Mouse (Mus musculus) heart, embryonic 16.5 days (tissue): ENCODE measurements around the gene Vmo1. TPM values are rescaled to one million over a fixed set of nuclear protein-coding genes. Genes with fewer than 3 reads are reported as not detected.
"Not testable (repeated sequence)": the region's sequence is repeated elsewhere in the genome, so short reads cannot be mapped to it uniquely, and the experiment has no call there.

Source experiments
- ATAC-seq: fragments of 200-750 bp; cut with Nextera tagmentation; replicated peaks from 2 replicates; pipeline ENCODE4 v1.8.0; 2017; ENCODE audit warnings: moderate number of reproducible peaks; ENCODE audit not compliant: insufficient read depth, low FRiP score; ENCODE audit errors: extremely low read depth
- H3K27ac ChIP-seq: fragments of 300-500 bp; sonication (generic); 2 replicates; pipeline ENCODE4 v1.5.1; 2014; ENCODE audit warnings: mild to moderate bottlenecking, low read length, control low read depth, moderate library complexity
- H3K27me3 ChIP-seq: fragments of 300-500 bp; sonication (generic); 2 replicates; pipeline ENCODE4 v1.6.1; 2014; ENCODE audit warnings: low read length, mixed read lengths; ENCODE audit not compliant: control insufficient read depth, insufficient read depth
- H3K36me3 ChIP-seq: fragments of 300-500 bp; sonication (generic); 2 replicates; pipeline ENCODE4 v1.6.1; 2014; ENCODE audit not compliant: control insufficient read depth, insufficient read depth
- H3K4me1 ChIP-seq: fragments of 300-500 bp; sonication (generic); 2 replicates; pipeline ENCODE4 v1.6.1; 2014; ENCODE audit warnings: low read length, mixed read lengths; ENCODE audit not compliant: control insufficient read depth, insufficient read depth
- H3K4me2 ChIP-seq: fragments of 300-500 bp; sonication (generic); 2 replicates; pipeline ENCODE4 v1.6.1; 2014; ENCODE audit warnings: low read depth, mild to moderate bottlenecking, control low read depth, low read length
- H3K4me3 ChIP-seq: fragments of 300-500 bp; sonication (generic); 2 replicates; pipeline ENCODE4 v1.5.1; 2014; ENCODE audit warnings: mild to moderate bottlenecking, control low read depth, low read length
- H3K9ac ChIP-seq: fragments of 300-500 bp; sonication (generic); 2 replicates; pipeline ENCODE4 v1.6.1; 2014; ENCODE audit warnings: low read length, control low read depth
- H3K9me3 ChIP-seq: fragments of 300-500 bp; sonication (generic); replicated peaks from 2 replicates; pipeline ENCODE4 v1.6.1; 2016; ENCODE audit warnings: low read length; ENCODE audit not compliant: control insufficient read depth
- WGBS: fragments of 180-500 bp; shearing (Covaris S2); extraction: QIAGEN DNeasy Blood & Tissue Kit; methylation state at CpG from one replicate; pipeline ENCODE4 v1.1.7; 2014; 5-methylcytosine and 5-hydroxymethylcytosine counted together
- polyA plus RNA-seq: library from polyadenylated mRNA; unstranded; fragments of >200 nt; fragmentation: Nextera tagmentation; extraction: Ambion mirVana; gene quantifications from 2 replicates; pipeline ENCODE4 v1.2.1, GENCODE M21; 2015

Gene Vmo1
- polyA plus RNA-seq, 1 experiment from 2014 or later = 1.3 TPM

GRCm38 (mm10) chr11:70544496-70544895 is 30.1 kb upstream of the Vmo1 start:
- H3K9me3 ChIP-seq = no peaks in the 10 kb centered on the region
- H3K4me2 ChIP-seq = peak overlapping the region; percentile 43
- H3K9ac ChIP-seq = no peak overlapping the region
- 0 out of 2 replicates have a peak overlapping the region, but pooled peaks have one; percentile 14 for H3K27ac ChIP-seq
- peaks cover 10% of the 10 kb centered on the region for H3K4me1 ChIP-seq
- peaks cover 5% of the 10 kb centered on the region; the same call in 1 of the 2 replicates for H3K36me3 ChIP-seq
- WGBS = 33% methylated on average over 7 of the region's 7 CpGs
- H3K27me3 ChIP-seq = no peaks in the 10 kb centered on the region
- H3K4me3 ChIP-seq = no peak overlapping the region
- ATAC-seq = no peak

- peaks cover 5% of the 10 kb centered on the region; the same call in 1 of the 2 replicates for H3K36me3 ChIP-seq
- no peak overlapping the region for H3K9ac ChIP-seq
- no peak overlapping the region for H3K4me3 ChIP-seq
- H3K9me3 ChIP-seq = no peaks in the 10 kb centered on the region
- H3K4me2 ChIP-seq = peak overlapping the region; percentile 71; the same call in 1 of the 2 replicates
- H3K27ac ChIP-seq = no peak overlapping the region
- H3K4me1 ChIP-seq = peaks cover 10% of the 10 kb centered on the region
- ATAC-seq = no peak
- WGBS = 72% methylated on average over 5 of the region's 5 CpGs
- no peaks in the 10 kb centered on the region for H3K27me3 ChIP-seq
These were observed 27.0 kb upstream of the Vmo1 start for GRCm38 (mm10) chr11:70541415-70541814.

- peak overlapping the region; percentile 84 for H3K9ac ChIP-seq
- peak overlapping the region; percentile 71 for H3K4me2 ChIP-seq
- H3K27ac ChIP-seq = no peak overlapping the region
- peaks cover under 1% of the 10 kb centered on the region; the same call in 1 of the 2 replicates for H3K36me3 ChIP-seq
- H3K27me3 ChIP-seq = no peaks in the 10 kb centered on the region
- 82% methylated on average over 7 of the region's 7 CpGs for WGBS
- no peak for ATAC-seq
- H3K9me3 ChIP-seq = no peaks in the 10 kb centered on the region
- peak overlapping the region; percentile 72 for H3K4me3 ChIP-seq
- H3K4me1 ChIP-seq = peaks cover 10% of the 10 kb centered on the region
These were observed 26.5 kb upstream of the Vmo1 start for GRCm38 (mm10) chr11:70540928-70541327.

GRCm38 (mm10) chr11:70539877-70540587 is 25.6 kb upstream of the Vmo1 start, which contains the start of gene Pld2:
TSS of gene Pld2 (plus strand) at chr11:70540064.
- H3K27me3 ChIP-seq = no peaks in the 10 kb centered on the region
- peak within 1 kb of the TSS; percentile 84 for H3K9ac ChIP-seq
- no peaks in the 10 kb centered on the region for H3K36me3 ChIP-seq
- peak within 1 kb of the TSS; percentile 71 for H3K4me2 ChIP-seq
- H3K4me3 ChIP-seq = peak within 1 kb of the TSS; percentile 72
- peak; percentile 98 for ATAC-seq
- peaks cover 10% of the 10 kb centered on the region for H3K4me1 ChIP-seq
- H3K27ac ChIP-seq = peak within 1 kb of the TSS; percentile 80
- under 1% methylated on average over 60 of the region's 65 CpGs for WGBS
- no peaks in the 10 kb centered on the region for H3K9me3 ChIP-seq

- 0 out of 2 replicates have a peak overlapping the region, but pooled peaks have one; percentile 20 for H3K27ac ChIP-seq
- peak overlapping the region; percentile 84 for H3K9ac ChIP-seq
- peak overlapping the region; percentile 72 for H3K4me3 ChIP-seq
- no peak for ATAC-seq
- H3K36me3 ChIP-seq = no peaks in the 10 kb centered on the region
- H3K4me1 ChIP-seq = peaks cover 10% of the 10 kb centered on the region
- WGBS = 18% methylated on average over 9 of the region's 9 CpGs
- no peaks in the 10 kb centered on the region for H3K27me3 ChIP-seq
- peak overlapping the region; percentile 71 for H3K4me2 ChIP-seq
- H3K9me3 ChIP-seq = no peaks in the 10 kb centered on the region
These were observed 25.0 kb upstream of the Vmo1 start for GRCm38 (mm10) chr11:70539423-70539822.

GRCm38 (mm10) chr11:70532839-70533238 is 18.4 kb upstream of the Vmo1 start, which contains the start of gene Gm40193:
TSS of gene Gm40193 (minus strand) at chr11:70532939.
- no peaks in the 10 kb centered on the region for H3K27me3 ChIP-seq
- H3K9me3 ChIP-seq = no peaks in the 10 kb centered on the region
- no peak within 1 kb of the TSS for H3K9ac ChIP-seq
- ATAC-seq = no peak
- H3K27ac ChIP-seq = no peak within 1 kb of the TSS
- no peak within 1 kb of the TSS for H3K4me2 ChIP-seq
- WGBS = 71% methylated on average over 6 of the region's 6 CpGs
- H3K36me3 ChIP-seq = peaks cover 11% of the 10 kb centered on the region
- no peaks in the 10 kb centered on the region for H3K4me1 ChIP-seq
- no peak within 1 kb of the TSS for H3K4me3 ChIP-seq

GRCm38 (mm10) chr11:70531065-70531464 is 16.6 kb upstream of the Vmo1 start:
- H3K27me3 ChIP-seq, ATAC-seq, H3K4me1 ChIP-seq, H3K27ac ChIP-seq, H3K9ac ChIP-seq, H3K4me3 ChIP-seq, H3K4me2 ChIP-seq, H3K9me3 ChIP-seq: not testable (repeated sequence)
- 79% methylated on average over 2 of the region's 2 CpGs for WGBS
- H3K36me3 ChIP-seq = peaks cover 26% of the 10 kb centered on the region

GRCm38 (mm10) chr11:70528610-70529009 is 14.2 kb upstream of the Vmo1 start:
- no peak for ATAC-seq
- Histone ChIP-seq H3K36me3 (peaks cover 26% of the 10 kb centered on the region), H3K27me3 (no peaks in the 10 kb centered on the region), H3K9ac (no peak overlapping the region), H3K4me2 (no peak overlapping the region), H3K27ac (no peak overlapping the region), H3K9me3 (no peaks in the 10 kb centered on the region), H3K4me3 (no peak overlapping the region), H3K4me1 (peaks cover 8% of the 10 kb centered on the region)
- 80% methylated on average over 7 of the region's 7 CpGs for WGBS

GRCm38 (mm10) chr11:70526211-70526610 is 11.8 kb upstream of the Vmo1 start:
- Histone ChIP-seq H3K27me3 (no peaks in the 10 kb centered on the region), H3K4me2 (peak overlapping the region; percentile 68), H3K27ac (no peak overlapping the region), H3K4me3 (peak overlapping the region; percentile 71; the same call in 1 of the 2 replicates), H3K9ac (no peak overlapping the region; the same call in 1 of the 2 replicates), H3K9me3 (no peaks in the 10 kb centered on the region), H3K4me1 (peaks cover 8% of the 10 kb centered on the region), H3K36me3 (peaks cover 26% of the 10 kb centered on the region)
- WGBS = 85% methylated on average over 12 of the region's 12 CpGs
- ATAC-seq = no peak
